Mouse (Mus musculus) right cerebral cortex, postnatal 10 days (tissue): Measurements from ENCODE around the gene Gm4922.

Source experiments
- DNase-seq, 2 experiments: peaks; one replicate each; pipeline ENCODE4 v3.0.0; 2021; ENCODE audit warnings: low spot score in 2 of 2

Gm4922 gene

DNA sequence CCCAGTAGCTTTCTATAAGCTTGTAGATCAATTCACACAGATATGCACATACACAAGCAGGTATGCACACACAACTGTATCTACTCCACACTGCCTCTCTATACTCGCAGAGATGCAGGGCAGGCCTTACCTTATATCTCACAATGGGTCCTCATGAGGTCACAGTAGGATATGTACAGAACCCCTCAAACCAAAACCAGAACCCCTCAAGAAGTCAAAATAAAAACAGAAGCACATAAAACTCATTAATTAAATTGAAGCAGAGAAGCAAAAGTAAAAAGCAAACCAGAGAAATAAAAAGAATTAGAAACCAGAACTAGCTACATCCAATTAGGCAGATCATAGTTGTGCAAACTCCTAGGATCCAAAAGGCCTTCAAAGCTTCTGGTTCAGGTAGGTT, at the start of gene Gm4922:
Gene Gm4922 (minus strand): TSS at position 101 of the 400 bp plus-strand sequence.
- DNase-seq: no peak

DNA sequence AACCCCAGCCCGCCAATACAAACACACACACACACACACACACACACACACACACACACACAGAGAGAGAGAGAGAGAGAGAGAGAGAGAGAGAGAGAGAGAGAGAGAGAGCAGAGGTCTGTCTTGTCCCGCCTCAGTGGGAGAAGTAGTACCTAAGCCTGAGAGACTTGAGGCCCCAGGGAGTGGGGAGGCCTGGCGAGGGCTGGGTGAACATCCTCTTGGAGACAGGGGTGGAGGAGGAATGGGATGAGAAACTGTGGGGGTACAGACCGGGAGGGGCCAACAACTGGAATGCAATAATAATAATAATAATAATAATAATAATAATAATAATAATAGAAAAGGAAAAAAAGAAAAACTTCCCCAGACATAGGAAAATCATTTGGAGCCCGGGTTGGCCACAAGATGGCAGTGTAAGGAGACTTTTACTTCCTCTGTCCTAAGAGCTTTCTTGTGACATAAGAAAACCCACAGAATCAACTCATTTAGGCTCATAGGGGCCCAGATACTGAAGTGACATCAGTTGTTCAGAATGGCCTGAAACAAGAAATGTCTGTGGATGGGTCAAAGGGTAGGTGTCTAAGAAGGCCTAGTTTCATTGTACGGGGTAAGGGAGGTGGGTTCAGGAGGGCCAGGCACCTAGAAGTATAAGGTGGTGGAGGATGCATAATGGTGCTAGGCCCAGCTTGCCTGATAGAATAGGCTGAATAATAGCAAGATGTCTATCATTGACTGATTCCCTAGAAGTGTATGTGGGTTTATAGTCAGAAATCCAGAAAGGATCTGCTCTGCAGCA, 49.3 kb upstream of the Gm4922 start:
- DNase-seq: peak in 1 of 2 experiments; percentile 39

DNA sequence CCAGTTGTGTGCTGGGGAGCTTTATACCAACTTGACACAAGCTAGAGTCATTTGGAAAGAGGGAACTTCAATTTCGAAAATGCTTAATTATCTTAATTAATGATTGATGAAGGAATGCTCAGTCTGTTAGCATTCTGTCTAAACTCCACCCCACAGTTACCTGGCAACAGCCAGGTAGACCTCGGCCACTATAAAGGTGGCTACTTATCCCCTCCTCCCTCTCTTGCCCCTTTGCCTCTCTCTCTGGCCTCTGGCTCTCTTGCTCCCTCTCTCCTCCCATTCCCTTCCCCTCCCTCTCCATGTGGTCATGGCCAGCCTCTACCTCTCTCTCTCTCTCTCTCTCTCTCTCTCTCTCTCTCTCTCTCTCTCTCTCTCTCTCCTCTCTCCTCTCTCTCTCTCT, 47.8 kb upstream of the Gm4922 start:
- DNase-seq: no peak

DNA sequence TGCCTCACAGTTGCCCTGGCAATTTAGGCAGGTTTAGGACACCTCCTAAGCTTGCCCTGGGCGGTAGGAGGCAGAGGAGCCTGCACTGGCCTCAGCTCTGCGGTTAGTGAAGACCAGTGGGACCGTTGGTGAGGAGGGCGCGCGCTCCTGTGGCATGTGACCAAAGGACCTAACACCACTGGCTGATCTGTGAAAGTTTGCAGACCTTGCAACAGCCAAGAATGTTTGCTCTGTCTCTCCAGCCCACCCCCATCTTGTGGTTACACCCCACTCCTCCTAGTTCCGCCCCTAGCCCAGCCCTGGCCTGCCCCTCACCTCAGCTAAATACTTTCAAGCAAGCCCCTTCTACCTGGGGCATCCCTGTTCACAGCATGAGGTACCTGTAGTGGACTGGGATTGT, 45.2 kb upstream of the Gm4922 start:
- DNase-seq: no peak

DNA sequence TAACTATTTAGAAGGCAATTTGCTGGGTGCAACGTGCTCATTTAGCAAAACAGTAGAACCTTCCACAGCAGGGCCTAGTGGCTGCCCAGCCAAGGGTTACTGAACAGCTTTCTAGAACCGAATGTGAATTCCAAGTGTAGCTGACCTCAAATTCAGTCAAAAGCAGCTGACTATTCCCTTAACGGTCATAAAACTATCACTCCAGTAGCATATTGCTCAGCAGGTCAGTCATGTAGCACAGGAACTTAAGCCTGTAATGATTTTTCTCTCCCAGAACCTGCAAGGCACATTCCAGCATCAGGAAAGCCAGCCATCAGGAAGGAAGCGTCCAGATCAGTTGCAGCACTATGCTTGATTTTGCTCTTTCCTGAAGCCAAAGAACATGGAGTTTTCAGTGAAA, 43.8 kb upstream of the Gm4922 start:
- no peak for DNase-seq

DNA sequence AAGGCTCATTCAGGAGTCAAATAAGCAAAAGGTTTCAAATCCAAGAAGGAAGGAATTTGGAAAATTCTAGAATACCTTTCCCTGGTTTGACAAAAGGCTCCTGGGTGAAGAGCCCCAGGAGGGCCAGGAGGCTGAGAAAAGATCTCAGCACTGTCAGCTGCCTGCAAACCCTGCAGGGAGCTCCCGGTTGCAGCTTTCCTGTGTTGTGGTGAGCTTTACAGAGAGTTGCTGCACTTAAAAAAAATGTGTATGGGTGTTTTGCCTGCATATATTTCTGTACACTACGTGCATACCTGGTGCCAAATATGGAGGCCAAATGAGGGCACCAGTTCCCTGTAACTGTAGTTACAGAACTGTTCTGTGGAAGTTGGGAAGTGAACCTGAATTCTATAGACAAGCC, 41.3 kb upstream of the Gm4922 start:
- no peak for DNase-seq

DNA sequence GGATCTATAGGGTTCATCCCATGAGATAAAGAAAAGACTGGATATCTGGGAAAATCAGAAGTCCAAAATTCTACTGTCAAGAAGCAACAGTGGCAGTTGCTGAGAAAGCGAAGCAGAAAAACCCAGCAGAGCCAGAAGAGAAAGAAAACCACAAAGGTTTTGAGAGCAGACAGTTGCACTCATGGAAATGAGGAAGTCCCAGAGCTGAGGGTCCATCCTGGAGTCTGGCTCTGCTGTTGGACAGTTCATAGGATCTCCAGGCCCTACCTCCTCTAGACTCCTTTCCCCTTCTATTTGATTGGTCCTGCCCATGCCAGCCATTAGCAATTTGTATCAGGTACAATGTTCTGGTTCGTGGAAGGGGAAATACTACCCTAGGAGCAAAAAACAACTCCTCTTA, 39.5 kb upstream of the Gm4922 start:
- DNase-seq: no peak

DNA sequence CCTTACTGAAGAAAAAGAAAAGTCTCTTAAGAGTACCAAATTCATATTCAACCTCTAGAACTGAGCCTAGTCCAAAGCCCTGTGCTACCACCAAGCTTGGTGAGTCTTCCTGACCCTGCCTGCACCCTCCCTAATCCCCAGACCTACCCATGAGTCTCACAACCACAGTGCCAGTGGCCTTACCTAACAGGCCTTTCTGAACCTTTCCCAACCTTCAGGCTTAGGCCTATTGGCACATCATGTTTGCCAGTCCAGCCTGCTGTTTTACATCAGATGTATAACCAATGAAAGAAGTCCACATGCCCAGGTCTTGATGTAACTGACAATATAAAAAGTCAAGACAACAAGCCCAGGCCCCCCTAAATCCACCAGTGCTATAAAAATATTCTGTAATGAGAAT, 38.5 kb upstream of the Gm4922 start:
- no peak for DNase-seq

DNA sequence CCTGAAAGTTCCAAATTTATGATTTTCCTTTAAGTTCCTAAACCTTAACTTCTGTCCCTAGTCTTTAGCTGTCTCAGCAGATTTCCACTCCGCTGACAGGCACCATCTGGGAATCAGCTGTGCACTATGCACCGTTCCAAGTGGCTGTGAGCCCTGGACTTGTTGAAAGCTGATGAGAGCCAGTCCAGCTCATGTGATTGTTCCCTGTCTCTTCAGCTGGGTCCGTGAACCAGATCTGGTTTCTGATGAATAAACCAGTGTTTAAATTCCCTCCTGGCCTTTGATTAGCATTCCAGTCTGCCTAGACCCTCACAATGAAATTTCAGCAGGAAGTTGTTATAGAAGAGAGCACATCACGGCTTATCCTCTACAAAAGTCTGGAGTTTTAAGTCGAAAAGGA, 30.0 kb upstream of the Gm4922 start:
- peak; percentile 59 to 65 for DNase-seq

DNA sequence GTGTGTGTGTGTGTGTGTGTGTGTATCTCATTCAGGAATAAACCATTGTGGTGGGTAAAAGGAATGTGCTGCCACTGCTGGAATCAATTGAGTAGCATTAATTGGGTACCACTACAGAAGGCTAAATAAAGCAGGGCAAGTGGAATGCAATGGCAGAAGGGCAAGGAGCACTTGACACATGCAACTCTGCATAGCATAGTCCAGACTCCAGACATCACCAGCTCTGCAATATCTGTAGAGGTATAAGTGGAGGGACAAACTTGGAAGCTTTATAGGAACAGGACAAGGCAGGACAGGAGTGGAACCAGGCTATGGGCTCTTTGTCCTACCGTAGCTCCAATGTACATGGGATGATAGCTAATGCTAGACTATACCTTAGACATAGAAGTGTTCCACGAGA, 25.2 kb upstream of the Gm4922 start:
- DNase-seq: no peak

DNA sequence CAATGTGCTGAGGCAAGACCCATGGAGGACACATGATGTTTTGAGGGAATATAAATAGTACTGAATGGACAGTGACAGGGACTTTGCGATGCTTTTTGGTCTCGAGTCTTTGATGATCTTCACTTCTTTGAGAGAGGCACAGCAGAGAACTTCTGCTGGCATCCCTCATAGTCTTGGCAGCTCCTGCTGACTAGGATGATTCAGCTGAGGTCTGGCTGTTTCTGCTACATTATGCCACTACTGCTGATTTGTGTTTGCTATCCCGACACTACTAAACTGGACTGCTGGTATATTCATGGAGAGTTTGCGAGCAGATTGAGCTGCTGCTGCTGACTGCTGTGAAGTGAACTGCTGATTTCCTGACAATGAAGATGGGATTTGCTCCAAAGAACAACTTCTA, 3.5 kb upstream of the Gm4922 start:
- peak in 1 of 2 experiments; percentile 30 for DNase-seq

DNA sequence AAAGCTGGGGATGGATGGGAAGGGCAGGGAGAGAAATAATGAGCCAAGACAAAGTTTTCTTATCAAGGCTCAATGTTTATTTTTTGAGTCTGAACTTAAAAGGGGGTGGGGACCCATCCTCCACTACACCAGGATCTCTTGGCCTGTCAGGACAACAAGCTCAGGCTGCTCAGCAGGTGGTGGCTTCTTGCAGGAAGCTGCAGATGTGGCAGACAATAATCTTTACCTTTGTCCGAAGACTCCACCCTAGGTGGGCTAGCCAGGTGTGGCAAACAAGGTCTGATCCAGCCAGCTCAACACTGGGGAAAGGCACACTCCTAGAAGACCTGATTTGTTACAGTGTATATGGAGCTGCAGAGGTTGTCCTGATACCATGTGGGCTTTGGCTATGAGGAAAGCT, 2.0 kb upstream of the Gm4922 start:
- DNase-seq: no peak

DNA sequence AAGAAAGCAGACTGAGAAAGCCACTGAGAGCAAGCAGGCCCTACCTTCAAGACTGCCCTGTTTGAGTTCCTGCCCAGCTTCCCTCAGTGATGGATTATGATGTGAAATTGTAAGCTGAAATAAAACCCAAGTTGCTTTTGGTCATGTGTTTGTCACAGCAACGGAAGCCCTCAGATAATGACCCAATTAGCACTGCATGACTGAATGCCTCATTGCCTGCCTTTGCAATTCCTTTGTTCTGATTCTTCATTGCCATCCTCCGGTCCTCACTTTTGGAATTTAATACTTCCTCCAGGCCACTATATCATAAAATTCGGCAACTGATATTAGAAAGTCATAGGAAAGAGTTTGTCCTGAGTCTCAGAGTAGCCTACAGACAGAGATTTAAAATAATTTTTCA, 9.0 kb downstream of the Gm4922 start:
- no peak for DNase-seq

DNA sequence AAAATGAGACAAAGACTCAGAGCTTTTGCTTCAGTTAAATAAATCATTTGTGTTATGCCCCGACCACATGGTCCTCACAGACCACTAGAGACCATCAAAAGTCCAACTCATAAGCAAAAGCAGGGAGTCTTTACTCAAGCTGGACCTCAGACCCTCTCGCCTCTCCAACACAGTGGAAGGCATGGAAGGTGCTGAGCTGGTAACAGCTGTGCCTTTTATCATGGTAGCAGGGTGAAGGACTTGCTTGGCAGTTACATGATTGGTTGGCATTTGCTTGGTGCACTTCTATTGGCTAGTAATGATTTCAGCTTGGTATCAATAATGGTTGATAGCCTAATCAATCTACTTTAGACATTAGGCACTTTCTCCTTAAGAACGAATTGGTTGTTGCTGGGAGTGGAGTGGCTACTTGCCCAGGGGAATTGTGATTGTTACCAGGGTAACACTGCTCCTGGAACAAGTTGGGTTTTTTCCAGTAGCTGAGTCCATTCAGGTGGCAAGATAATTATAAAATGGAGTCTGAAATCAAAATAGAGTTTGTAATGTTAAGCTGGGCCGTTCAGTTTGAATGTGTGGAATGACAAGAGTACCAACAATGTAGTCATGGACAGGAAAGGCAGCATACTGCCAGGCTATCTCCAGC, 13.9 kb downstream of the Gm4922 start:
- DNase-seq: no peak

DNA sequence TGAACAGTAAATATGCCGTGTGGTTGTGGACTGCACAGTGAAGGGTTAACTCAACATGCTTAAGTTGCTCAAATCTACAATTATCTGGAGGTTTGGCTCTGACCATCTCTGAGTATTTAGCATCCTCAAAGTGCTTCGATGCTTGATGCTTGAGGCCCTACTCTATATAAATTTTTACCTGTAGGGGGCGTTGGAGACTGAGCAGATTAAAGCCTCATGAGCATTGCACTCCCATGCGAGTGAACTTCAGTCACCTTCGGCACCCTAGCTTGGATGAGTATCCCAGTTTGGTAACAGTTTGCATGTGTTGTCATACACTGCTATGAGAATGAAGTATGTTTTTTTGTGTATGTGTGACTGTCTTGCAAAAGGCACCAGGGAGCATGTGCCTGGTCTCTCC, 16.7 kb downstream of the Gm4922 start:
- DNase-seq: no peak

DNA sequence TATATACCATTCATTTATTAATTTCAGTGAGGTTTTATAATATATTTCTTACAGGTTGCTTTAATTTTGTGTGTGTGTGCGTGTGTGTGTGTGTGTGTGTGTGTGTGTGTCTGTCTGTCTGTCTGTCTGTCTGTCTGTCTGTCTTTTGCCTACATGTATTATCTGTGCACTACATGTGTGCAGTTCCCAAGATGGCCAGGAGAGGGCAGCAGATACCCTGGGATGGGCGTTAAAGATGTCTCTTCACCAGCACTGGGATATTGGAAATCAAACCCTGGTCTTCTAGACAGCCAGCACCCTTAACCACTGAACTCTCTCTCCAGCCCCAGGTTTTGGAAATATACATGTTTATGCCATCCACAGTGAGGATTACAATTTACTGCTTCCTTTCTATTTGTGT, 26.4 kb downstream of the Gm4922 start:
- DNase-seq: peak in 1 of 2 experiments; percentile 67

DNA sequence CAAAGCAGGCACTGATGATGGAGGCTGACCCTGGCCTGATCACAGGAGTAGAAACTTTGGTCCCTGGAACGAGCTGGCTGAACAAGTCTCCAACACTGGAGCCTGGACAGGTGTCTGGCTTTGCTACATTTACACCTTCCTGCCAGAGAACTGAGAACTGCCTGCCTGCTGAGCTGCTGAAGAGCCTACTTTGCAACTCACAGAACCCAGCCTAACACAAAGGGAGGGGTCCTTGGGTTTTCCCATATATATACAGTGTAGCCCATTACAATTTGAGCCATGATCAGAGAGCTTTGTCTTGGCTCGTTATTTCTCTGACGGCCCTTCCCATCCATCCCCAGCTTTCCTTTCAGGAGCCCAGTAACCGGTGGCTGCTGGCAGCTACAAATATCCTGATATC, 36.5 kb downstream of the Gm4922 start:
- no peak for DNase-seq

DNA sequence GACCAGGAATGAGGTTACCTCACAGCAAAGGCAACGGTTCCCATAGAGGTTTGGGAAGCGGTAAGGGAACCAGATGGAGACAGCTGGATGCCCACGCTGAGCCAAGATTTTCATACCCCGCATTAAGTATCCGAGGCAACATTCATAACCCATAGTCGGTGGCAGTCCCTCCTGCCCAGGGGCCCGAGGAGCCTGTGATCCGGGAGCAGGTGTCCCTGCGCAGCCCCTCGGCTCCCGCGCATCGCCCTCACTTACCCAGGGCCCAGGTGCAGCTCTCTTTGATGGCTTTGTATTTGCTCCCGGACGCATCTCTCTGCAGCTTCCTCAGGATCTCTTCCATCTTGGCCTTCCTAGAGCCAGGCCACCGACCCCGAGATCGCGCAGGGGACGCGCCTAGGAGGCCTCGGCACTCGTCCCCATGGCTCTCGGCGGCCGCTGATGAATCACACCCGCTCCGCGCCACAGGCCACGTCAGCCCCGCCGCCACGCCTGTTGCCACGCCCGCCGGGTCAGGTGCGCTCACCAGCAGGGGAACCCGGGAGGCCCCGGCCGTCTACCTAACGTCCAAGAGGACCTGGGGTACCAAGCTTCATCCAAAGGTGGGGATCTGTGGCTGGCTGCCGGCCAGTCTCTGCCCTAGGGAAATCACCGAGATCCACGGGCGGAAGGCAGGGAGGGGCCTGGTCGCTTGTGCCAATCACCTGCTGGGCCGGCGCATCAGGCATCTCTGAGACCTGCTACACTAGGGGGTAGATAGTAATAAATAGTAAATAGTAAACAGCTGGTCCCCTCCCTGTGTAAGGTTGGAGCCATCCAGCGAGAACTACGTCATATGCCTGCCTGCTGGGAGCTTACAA, 43.1 kb downstream of the Gm4922 start, which contains the start of gene Arfgef3:
Gene Arfgef3 (minus strand): TSS at position 664 of the 857 bp plus-strand sequence.
- peak; percentile 87 for DNase-seq

DNA sequence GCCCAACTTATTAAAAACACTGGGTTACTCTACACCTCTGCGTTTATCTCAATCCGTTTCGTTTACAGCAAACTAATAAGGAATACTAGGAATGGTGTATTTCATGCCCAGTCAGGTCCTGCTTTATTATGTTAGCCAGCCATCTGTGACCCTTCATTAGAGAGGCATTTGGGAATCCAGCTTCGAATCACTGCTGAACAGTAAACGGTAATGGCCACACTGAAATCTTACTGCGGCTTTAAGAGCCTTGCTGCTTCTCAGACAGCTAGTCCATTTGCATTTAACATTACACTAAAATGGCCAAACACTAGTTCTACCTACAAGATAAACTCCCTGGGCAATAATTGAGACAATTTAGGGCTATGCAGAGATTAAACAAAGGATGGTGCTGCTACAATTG, 44.5 kb downstream of the Gm4922 start:
- no peak for DNase-seq

DNA sequence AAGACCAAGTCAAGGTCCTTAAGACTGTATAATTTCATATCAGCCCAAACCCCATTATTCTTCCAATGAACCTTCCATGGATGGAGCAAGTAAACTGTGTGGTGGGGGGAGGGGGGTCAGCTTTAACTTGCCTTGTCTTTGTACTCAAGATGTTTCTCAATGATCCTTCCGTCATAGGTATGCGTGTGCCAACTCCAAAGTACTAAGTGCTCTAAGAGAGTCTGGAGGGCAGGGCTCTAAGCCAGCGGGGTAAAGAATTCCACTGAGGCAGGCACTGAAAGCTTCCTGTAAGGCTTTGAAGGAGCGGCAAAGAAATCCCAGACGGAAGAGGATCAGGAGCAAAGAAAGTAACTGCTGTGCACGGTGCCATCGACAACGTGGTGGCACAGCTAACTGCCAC, 45.6 kb downstream of the Gm4922 start:
- no peak for DNase-seq
